Mouse (Mus musculus): ENCODE data around the gene Cfap61.

The Cfap61 gene

GRCm38 (mm10) chr2:146255636-146256035, 321.1 kb downstream of the Cfap61 start:
- in situ Hi-C loops (cut with MboI, MseI) = no loop called here

- in situ Hi-C loops (cut with MboI, MseI) = no loop called here
Observed at GRCm38 (mm10) chr2:146256321-146256875, 321.8 kb downstream of the Cfap61 start.

- in situ Hi-C loops (cut with MboI, MseI) = no loop called here
Observed at GRCm38 (mm10) chr2:146257037-146257436, 322.5 kb downstream of the Cfap61 start.

- in situ Hi-C loops (cut with MboI, MseI) = no loop called here
Observed at GRCm38 (mm10) chr2:146257609-146258008, 323.0 kb downstream of the Cfap61 start.

- in situ Hi-C loops (cut with MboI, MseI) = no loop called here
Observed at GRCm38 (mm10) chr2:146258736-146259469, 324.3 kb downstream of the Cfap61 start.

- in situ Hi-C loops (cut with MboI, MseI) = no loop called here
Observed at GRCm38 (mm10) chr2:146259787-146260560, 325.4 kb downstream of the Cfap61 start.

- in situ Hi-C loops (cut with MboI, MseI) = no loop called here
Observed at GRCm38 (mm10) chr2:146261146-146261545, 326.6 kb downstream of the Cfap61 start.

- in situ Hi-C loops (cut with MboI, MseI) = no loop called here
Observed at GRCm38 (mm10) chr2:146262215-146262614, 327.6 kb downstream of the Cfap61 start.

- in situ Hi-C loops (cut with MboI, MseI) = no loop called here
Observed at GRCm38 (mm10) chr2:146262966-146263365, 328.4 kb downstream of the Cfap61 start.

All from regulatory T cell (primary cell).